Mouse (Mus musculus) kidney, adult 2 months (tissue): Measurements from ENCODE around the gene Folr2. TPM values are rescaled to one million over a fixed set of nuclear protein-coding genes. Genes with fewer than 3 reads are reported as not detected.

Source experiments
- DNase-seq: peaks from one replicate; pipeline ENCODE4 v3.0.0; 2021
- H3K27ac ChIP-seq: fragments of 200-500 bp; 2 replicates; pipeline ENCODE4 v1.5.1; 2012; ENCODE audit warnings: low read depth, low read length, control low read depth, inconsistent platforms; ENCODE audit not compliant: insufficient read depth
- H3K27me3 ChIP-seq: fragments of 200-500 bp; replicated peaks from 2 replicates; pipeline ENCODE4 v1.6.1; 2012; ENCODE audit warnings: mild to moderate bottlenecking, moderate library complexity, low read length, inconsistent platforms; ENCODE audit not compliant: control insufficient read depth, insufficient read depth
- H3K36me3 ChIP-seq: fragments of 200-500 bp; 2 replicates; pipeline ENCODE4 v1.6.1; 2012; ENCODE audit warnings: mild to moderate bottlenecking, moderate library complexity, low read length, inconsistent platforms; ENCODE audit not compliant: control insufficient read depth, insufficient read depth
- H3K4me1 ChIP-seq: fragments of 200-500 bp; 2 replicates; pipeline ENCODE4 v1.6.1; 2011; ENCODE audit warnings: low read length; ENCODE audit not compliant: control insufficient read depth, insufficient read depth
- H3K4me3 ChIP-seq: fragments of 200-500 bp; 2 replicates; pipeline ENCODE4 v1.5.1; 2011; ENCODE audit warnings: mild to moderate bottlenecking, low read depth, low read length, control low read depth; ENCODE audit not compliant: insufficient read depth
- CTCF ChIP-seq: fragments of 200-500 bp; conservative IDR thresholded peaks from 2 replicates; pipeline ENCODE4 v1.5.1; 2011; ENCODE audit warnings: low read depth, mild to moderate bottlenecking, control low read depth, low read length, moderate library complexity, mixed read lengths; ENCODE audit not compliant: insufficient read depth, insufficient read length
- POLR2A ChIP-seq: fragments of 200-500 bp; IDR thresholded peaks from one replicate; pipeline ENCODE4 v1.6.1; 2011; ENCODE audit warnings: low read depth, low read length, control low read depth
- WGBS: fragments of 180-500 bp; shearing (Covaris S2); methylation state at CpG from one replicate; pipeline ENCODE4 v1.1.7; 2018; 5-methylcytosine and 5-hydroxymethylcytosine counted together
- polyA plus RNA-seq: library from polyadenylated mRNA; depleted of rRNA; stranded (reverse); fragments of >200 nt; gene quantifications from 2 replicates; pipeline ENCODE4 v1.2.3, GENCODE M21; 2012

Gene Folr2
- polyA plus RNA-seq, 1 experiment = 11.7 TPM

GRCm38 (mm10) chr7:101900331-101901097 lies 43.5 kb upstream of the Folr2 start:
- no peaks in the 10 kb centered on the region for H3K27me3 ChIP-seq
- H3K4me3 ChIP-seq = no peak overlapping the region
- H3K4me1 ChIP-seq = peaks cover 5% of the 10 kb centered on the region; the same call in 1 of the 2 replicates
- no peak for TF ChIP-seq POLR2A
- TF ChIP-seq CTCF = no peak
- no peaks in the 10 kb centered on the region for H3K36me3 ChIP-seq
- H3K27ac ChIP-seq = no peak overlapping the region
- 85% methylated on average over 16 of the region's 16 CpGs for WGBS
- DNase-seq = no peak

GRCm38 (mm10) chr7:101896104-101897066 lies 39.4 kb upstream of the Folr2 start:
- no peak for TF ChIP-seq CTCF
- TF ChIP-seq POLR2A = peak; percentile 62
- no peaks in the 10 kb centered on the region for H3K27me3 ChIP-seq
- peak; percentile 99 for DNase-seq
- H3K27ac ChIP-seq = peak overlapping the region; percentile 80
- H3K36me3 ChIP-seq = no peaks in the 10 kb centered on the region
- under 1% methylated on average over 57 of the region's 57 CpGs for WGBS
- H3K4me3 ChIP-seq = peak overlapping the region; percentile 74
- H3K4me1 ChIP-seq = peaks cover 5% of the 10 kb centered on the region; the same call in 1 of the 2 replicates

- peak overlapping the region; percentile 74 for H3K4me3 ChIP-seq
- no peaks in the 10 kb centered on the region for H3K27me3 ChIP-seq
- WGBS = 30% methylated on average over 9 of the region's 9 CpGs
- no peaks in the 10 kb centered on the region for H3K36me3 ChIP-seq
- H3K27ac ChIP-seq = peak overlapping the region; percentile 66; the same call in 1 of the 2 replicates
- TF ChIP-seq CTCF (no peak), POLR2A (no peak)
- peaks cover 5% of the 10 kb centered on the region; the same call in 1 of the 2 replicates for H3K4me1 ChIP-seq
- no peak for DNase-seq
These were observed 38.7 kb upstream of the Folr2 start for GRCm38 (mm10) chr7:101895695-101896094.

GRCm38 (mm10) chr7:101888460-101888859 lies 31.5 kb upstream of the Folr2 start:
- Histone ChIP-seq H3K4me3 (no peak overlapping the region), H3K27ac (no peak overlapping the region), H3K4me1 (no peaks in the 10 kb centered on the region), H3K27me3 (no peaks in the 10 kb centered on the region), H3K36me3 (no peaks in the 10 kb centered on the region)
- 89% methylated on average over 4 of the region's 4 CpGs for WGBS
- no peak for TF ChIP-seq POLR2A
- DNase-seq = no peak

- Histone ChIP-seq H3K27me3 (no peaks in the 10 kb centered on the region), H3K27ac (no peak overlapping the region), H3K36me3 (no peaks in the 10 kb centered on the region), H3K4me1 (peaks cover 4% of the 10 kb centered on the region), H3K4me3 (no peak overlapping the region)
- no peak for DNase-seq
- WGBS = 87% methylated on average over 6 of the region's 6 CpGs
- TF ChIP-seq CTCF (no peak), POLR2A (no peak)
These were observed 29.3 kb upstream of the Folr2 start for GRCm38 (mm10) chr7:101886274-101886673.

GRCm38 (mm10) chr7:101884160-101884559 lies 27.2 kb upstream of the Folr2 start:
- Histone ChIP-seq H3K27me3 (no peaks in the 10 kb centered on the region), H3K27ac (no peak overlapping the region), H3K4me1 (peaks cover 4% of the 10 kb centered on the region), H3K36me3 (no peaks in the 10 kb centered on the region), H3K4me3 (no peak overlapping the region)
- no peak for TF ChIP-seq CTCF
- TF ChIP-seq POLR2A = no peak
- WGBS = 96% methylated on average over 4 of the region's 4 CpGs
- no peak for DNase-seq
